Mouse (Mus musculus): Measurements from ENCODE around the gene Rasgrf2. TPM values are rescaled to one million over a fixed set of nuclear protein-coding genes. Genes with fewer than 3 reads are reported as not detected.

The Rasgrf2 gene
- polyA plus RNA-seq, 1 experiment = not detected

- WGBS = 55% methylated on average over 5 of the region's 5 CpGs
- TF ChIP-seq POLR2A (IDR thresholded peaks at IDR 0.05; ENCODE audit: insufficient read depth, low read depth, low read length) (no peak), CTCF (IDR thresholded peaks at IDR 0.05; ENCODE audit: insufficient read depth, low read depth, low read length) (no peak)
- Histone ChIP-seq H3K4me3 (ENCODE audit: insufficient read depth, low read depth, low read length) (no peak overlapping the region), H3K27ac (ENCODE audit: insufficient read depth, low read depth, low read length) (no peak overlapping the region), H3K4me1 (ENCODE audit: control insufficient read depth, insufficient read depth, low read length) (no peaks in the 10 kb centered on the region)
Measured at GRCm38 (mm10) chr13:91884714-91885386, 246.6 kb downstream of the Rasgrf2 start.

- Histone ChIP-seq H3K4me3 (ENCODE audit: insufficient read depth, low read depth, low read length) (no peak overlapping the region), H3K27ac (ENCODE audit: insufficient read depth, low read depth, low read length) (no peak overlapping the region), H3K4me1 (ENCODE audit: control insufficient read depth, insufficient read depth, low read length) (no peaks in the 10 kb centered on the region)
- TF ChIP-seq CTCF (IDR thresholded peaks at IDR 0.05; ENCODE audit: insufficient read depth, low read depth, low read length) (no peak; the same call in 1 of the 2 replicates), POLR2A (IDR thresholded peaks at IDR 0.05; ENCODE audit: insufficient read depth, low read depth, low read length) (no peak)
- WGBS = 58% methylated on average over 9 of the region's 9 CpGs
Measured at GRCm38 (mm10) chr13:91881837-91882480, 249.5 kb downstream of the Rasgrf2 start.

- Histone ChIP-seq H3K27ac (ENCODE audit: insufficient read depth, low read depth, low read length) (no peak overlapping the region), H3K4me3 (ENCODE audit: insufficient read depth, low read depth, low read length) (no peak overlapping the region), H3K4me1 (ENCODE audit: control insufficient read depth, insufficient read depth, low read length) (no peaks in the 10 kb centered on the region)
- TF ChIP-seq CTCF (IDR thresholded peaks at IDR 0.05; ENCODE audit: insufficient read depth, low read depth, low read length) (no peak), POLR2A (IDR thresholded peaks at IDR 0.05; ENCODE audit: insufficient read depth, low read depth, low read length) (no peak)
- WGBS = 60% methylated on average over 4 of the region's 4 CpGs
Measured at GRCm38 (mm10) chr13:91880256-91880655, 251.2 kb downstream of the Rasgrf2 start.

- Histone ChIP-seq H3K4me1 (ENCODE audit: control insufficient read depth, insufficient read depth, low read length) (no peaks in the 10 kb centered on the region), H3K4me3 (ENCODE audit: insufficient read depth, low read depth, low read length) (no peak overlapping the region), H3K27ac (ENCODE audit: insufficient read depth, low read depth, low read length) (no peak overlapping the region)
- TF ChIP-seq CTCF (IDR thresholded peaks at IDR 0.05; ENCODE audit: insufficient read depth, low read depth, low read length) (no peak), POLR2A (IDR thresholded peaks at IDR 0.05; ENCODE audit: insufficient read depth, low read depth, low read length) (no peak)
- WGBS = 91% methylated on average over 3 of the region's 3 CpGs
Measured at GRCm38 (mm10) chr13:91877996-91878395, 253.5 kb downstream of the Rasgrf2 start.

GRCm38 (mm10) chr13:91877350-91877749 lies 254.1 kb downstream of the Rasgrf2 start:
- Histone ChIP-seq H3K4me1 (ENCODE audit: control insufficient read depth, insufficient read depth, low read length) (no peaks in the 10 kb centered on the region), H3K4me3 (ENCODE audit: insufficient read depth, low read depth, low read length) (no peak overlapping the region), H3K27ac (ENCODE audit: insufficient read depth, low read depth, low read length) (no peak overlapping the region)
- 74% methylated on average over 10 of the region's 10 CpGs for WGBS
- TF ChIP-seq POLR2A (IDR thresholded peaks at IDR 0.05; ENCODE audit: insufficient read depth, low read depth, low read length) (no peak), CTCF (IDR thresholded peaks at IDR 0.05; ENCODE audit: insufficient read depth, low read depth, low read length) (no peak)

GRCm38 (mm10) chr13:91876741-91877349 lies 254.6 kb downstream of the Rasgrf2 start, which contains the start of gene Ckmt2:
TSS of gene Ckmt2 (minus strand) at chr13:91876885.
- Histone ChIP-seq H3K27ac (ENCODE audit: insufficient read depth, low read depth, low read length) (no peak within 1 kb of the TSS), H3K4me1 (ENCODE audit: control insufficient read depth, insufficient read depth, low read length) (no peaks in the 10 kb centered on the region), H3K4me3 (ENCODE audit: insufficient read depth, low read depth, low read length) (no peak within 1 kb of the TSS)
- 77% methylated on average over 5 of the region's 5 CpGs for WGBS
- TF ChIP-seq CTCF (IDR thresholded peaks at IDR 0.05; ENCODE audit: insufficient read depth, low read depth, low read length) (no peak), POLR2A (IDR thresholded peaks at IDR 0.05; ENCODE audit: insufficient read depth, low read depth, low read length) (no peak)

GRCm38 (mm10) chr13:91875581-91875980 lies 255.9 kb downstream of the Rasgrf2 start:
- TF ChIP-seq POLR2A (IDR thresholded peaks at IDR 0.05; ENCODE audit: insufficient read depth, low read depth, low read length) (no peak), CTCF (IDR thresholded peaks at IDR 0.05; ENCODE audit: insufficient read depth, low read depth, low read length) (no peak)
- H3K4me3 ChIP-seq (ENCODE audit: insufficient read depth, low read depth, low read length) = no peak overlapping the region
- no peak overlapping the region for H3K27ac ChIP-seq (ENCODE audit: insufficient read depth, low read depth, low read length)
- H3K4me1 ChIP-seq (ENCODE audit: control insufficient read depth, insufficient read depth, low read length) = no peaks in the 10 kb centered on the region
- WGBS = 53% methylated on average over 2 of the region's 2 CpGs

- H3K27ac ChIP-seq (ENCODE audit: insufficient read depth, low read depth, low read length) = no peak overlapping the region
- WGBS = 79% methylated on average over 7 of the region's 7 CpGs
- no peak overlapping the region for H3K4me3 ChIP-seq (ENCODE audit: insufficient read depth, low read depth, low read length)
- H3K4me1 ChIP-seq (ENCODE audit: control insufficient read depth, insufficient read depth, low read length) = no peaks in the 10 kb centered on the region
- TF ChIP-seq POLR2A (IDR thresholded peaks at IDR 0.05; ENCODE audit: insufficient read depth, low read depth, low read length) (no peak), CTCF (IDR thresholded peaks at IDR 0.05; ENCODE audit: insufficient read depth, low read depth, low read length) (no peak)
Measured at GRCm38 (mm10) chr13:91874565-91874964, 256.9 kb downstream of the Rasgrf2 start.

GRCm38 (mm10) chr13:91873734-91874329 lies 257.6 kb downstream of the Rasgrf2 start:
- H3K4me1 ChIP-seq (ENCODE audit: control insufficient read depth, insufficient read depth, low read length) = no peaks in the 10 kb centered on the region
- WGBS = 78% methylated on average over 7 of the region's 7 CpGs
- TF ChIP-seq CTCF (IDR thresholded peaks at IDR 0.05; ENCODE audit: insufficient read depth, low read depth, low read length) = no peak
- no peak for TF ChIP-seq POLR2A (IDR thresholded peaks at IDR 0.05; ENCODE audit: insufficient read depth, low read depth, low read length)
- no peak overlapping the region for H3K4me3 ChIP-seq (ENCODE audit: insufficient read depth, low read depth, low read length)
- no peak overlapping the region for H3K27ac ChIP-seq (ENCODE audit: insufficient read depth, low read depth, low read length)
